Mouse (Mus musculus) MEL-GATA-1-ER (cell line): ENCODE results near the gene Hexb.

Experiments
- DNase-seq: peaks from one replicate; pipeline ENCODE4 v3.0.0-alpha.2; 2012; ENCODE audit warnings: low read depth; ENCODE audit errors: extremely low read depth

The Hexb gene

GRCm38 (mm10) chr13:97224341-97224982 lies 26.3 kb upstream of the Hexb start:
- no peak for DNase-seq

DNA sequence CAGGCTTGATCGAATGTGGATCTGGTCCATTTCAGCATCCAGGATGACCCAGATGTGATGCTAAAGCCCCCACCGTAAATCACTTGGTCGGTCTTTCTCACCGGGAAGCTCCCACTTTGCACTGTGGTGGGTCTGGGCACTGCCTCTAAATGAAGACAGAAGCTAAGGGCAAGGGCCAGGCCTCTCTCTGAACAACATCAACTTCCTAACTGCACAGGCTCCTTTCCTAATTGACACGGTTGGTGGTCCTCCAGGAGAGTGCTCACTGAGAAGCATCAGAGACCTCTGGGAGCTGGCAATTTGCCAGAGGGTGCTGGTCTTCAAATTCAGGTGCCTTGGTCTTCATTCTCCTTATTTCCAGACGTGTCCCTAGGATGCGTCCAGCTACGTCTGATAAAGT lies 25.7 kb upstream of the Hexb start:
- no peak for DNase-seq

DNA sequence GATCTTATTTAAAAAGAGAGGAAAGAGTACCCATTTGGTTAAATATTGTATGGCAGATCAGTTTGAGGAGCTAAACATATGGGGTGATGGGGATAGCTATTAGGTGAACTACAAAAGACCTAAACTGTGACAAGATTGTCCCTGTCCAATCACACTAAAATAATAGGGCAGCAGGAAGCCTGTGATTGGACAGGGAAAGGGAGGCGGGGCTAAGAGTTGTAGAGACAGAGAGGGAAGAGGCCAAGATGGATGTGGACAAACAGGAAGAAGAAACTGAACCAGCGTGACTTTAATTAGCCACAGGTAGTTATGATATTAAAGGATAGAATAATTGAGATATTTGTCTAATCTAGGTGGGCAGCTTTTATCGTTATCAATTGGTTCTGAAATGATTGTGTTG lies 21.9 kb upstream of the Hexb start:
- no peak for DNase-seq

DNA sequence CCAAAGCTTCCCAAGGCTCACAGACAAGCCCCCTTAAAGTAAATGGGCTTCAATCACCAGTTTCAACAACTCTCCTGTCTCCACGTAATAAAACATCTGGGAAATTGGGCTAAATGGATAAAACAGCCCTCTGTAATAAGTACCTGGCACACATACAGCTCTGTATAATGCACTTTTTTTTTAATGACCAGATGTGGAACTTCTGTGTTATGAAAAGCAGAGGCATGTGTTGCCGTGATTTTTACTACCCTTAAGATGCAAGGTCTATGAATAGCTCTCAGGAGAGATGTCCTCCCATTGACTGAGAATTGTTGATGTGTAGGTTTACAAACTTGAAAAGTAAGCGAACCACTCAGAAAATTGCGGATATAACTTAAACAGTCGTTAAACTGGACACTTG lies 18.0 kb upstream of the Hexb start:
- DNase-seq: no peak

DNA sequence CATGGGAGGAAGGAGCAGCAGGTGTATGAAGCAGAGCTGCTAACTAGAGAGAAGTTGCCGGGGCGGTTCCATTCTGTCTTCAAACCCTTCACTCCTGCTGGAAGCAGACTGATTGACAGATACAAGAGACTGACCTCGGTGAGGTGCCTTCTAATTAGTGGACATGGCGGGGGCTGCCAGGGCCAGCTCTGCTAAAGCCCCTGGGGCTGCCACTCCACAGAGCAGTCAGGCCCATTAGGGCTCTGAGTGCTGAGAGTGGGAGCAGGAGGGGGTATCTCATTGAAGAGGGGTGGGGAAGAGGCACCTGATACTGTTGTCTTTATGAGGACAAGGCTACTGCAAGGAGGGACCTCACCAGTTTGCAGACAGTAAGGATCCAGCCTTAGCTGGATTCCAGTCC lies 17.4 kb upstream of the Hexb start:
- DNase-seq: no peak

- DNase-seq: no peak
These were observed 16.6 kb upstream of the Hexb start for GRCm38 (mm10) chr13:97214583-97215268.

GRCm38 (mm10) chr13:97208500-97209010 lies 10.4 kb upstream of the Hexb start:
- DNase-seq: no peak

DNA sequence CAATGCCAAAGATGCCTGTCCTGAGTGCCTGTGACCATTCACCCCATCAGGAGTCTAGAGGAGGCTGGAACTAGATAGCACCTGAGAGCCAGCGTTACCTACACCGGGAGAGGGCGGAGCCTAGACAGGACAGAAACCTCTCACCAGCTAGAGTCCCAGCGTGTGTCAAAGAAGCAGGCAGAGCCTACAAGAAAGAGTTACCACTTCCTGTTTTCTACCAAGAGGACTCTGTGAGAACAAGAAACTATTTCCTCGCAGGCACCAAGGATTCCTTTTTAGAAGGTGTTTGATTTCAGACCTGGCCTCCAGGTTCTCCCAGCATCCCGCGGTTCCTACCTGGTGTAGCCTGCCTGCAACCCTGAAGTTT lies 9.9 kb upstream of the Hexb start:
- DNase-seq: peak; percentile 63

DNA sequence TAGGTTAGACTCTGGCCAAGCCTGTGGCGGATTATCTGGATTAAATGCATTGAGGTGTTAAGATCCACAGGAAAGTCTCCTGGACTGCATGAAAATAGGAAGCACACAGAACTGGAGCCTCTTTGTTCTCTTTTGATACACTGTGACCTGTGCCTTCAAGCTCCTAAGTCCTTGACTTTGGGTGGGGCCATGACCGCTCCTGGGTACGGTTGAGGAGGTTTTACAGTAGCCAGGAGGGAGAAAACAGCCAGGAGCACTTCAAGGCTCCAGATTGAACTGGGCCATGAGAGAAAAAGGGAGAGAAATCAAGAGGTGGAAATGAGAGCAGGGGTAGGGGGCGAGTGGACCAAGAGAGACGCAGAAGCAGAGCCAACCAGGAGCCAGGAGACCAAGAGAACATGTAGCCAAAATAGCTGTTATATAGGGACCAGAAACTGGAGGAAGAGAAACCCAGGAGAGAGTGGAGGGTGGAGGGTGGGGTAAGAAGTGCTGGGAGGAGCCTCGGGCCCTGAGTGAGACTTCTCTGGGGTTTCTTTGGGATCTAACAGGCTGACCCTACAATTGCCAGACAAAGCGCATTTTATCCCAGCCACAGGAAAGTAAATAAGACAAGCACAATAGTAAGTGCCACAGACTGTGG lies 9.4 kb upstream of the Hexb start:
- DNase-seq: no peak

DNA sequence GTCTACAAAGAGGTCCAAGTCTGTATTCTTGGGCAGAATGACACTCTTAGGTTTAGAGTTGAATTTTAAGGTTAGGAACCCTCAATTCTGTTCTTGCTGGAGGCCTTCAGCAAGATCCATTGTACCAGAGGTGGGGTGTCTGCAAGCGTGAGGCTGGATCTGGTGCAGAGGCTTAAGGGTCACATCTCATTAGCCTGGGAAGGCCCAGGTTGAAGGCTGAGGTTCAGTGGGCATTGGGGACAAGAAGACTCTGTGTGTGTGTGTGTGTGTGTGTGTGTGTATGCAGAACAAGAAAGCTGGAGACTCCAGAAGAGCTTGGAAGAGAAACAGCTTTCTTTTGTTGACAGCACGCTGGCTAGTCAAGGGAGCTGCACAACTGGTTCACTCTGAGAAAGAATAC lies 7.9 kb upstream of the Hexb start:
- DNase-seq: no peak

DNA sequence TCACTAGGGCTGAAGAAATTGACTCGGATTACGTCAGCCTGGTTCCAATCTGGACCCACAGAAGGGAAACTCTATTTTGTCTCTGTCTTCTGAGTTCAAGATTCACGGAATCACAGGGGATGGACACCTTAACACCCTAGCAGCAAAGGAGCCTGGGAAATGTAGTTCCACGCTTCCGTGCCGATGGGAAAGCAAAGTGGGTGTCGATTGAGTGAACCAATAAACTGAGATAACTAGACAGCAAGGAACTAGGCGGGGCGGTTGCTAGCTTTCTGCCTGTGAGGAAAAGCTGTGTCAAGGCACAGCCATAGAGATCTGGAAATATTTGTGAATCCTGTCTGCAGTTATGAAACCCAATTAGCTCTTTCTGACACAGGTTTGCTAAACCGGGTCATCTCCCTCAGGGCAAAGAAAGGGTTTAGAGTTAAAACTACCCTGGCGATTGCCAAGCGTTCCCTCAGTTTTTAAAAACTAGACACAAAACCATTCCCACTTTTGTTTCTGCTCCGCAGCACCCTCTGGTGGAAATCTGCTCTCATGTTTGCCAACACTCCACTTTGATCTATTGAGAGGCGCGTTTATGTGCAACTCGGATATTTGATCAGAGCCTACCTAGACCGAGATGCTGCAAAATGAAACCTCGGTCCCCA lies 7.0 kb upstream of the Hexb start:
- DNase-seq: peak; percentile 85

- DNase-seq: no peak
These were observed 3.7 kb upstream of the Hexb start for GRCm38 (mm10) chr13:97201896-97202295.

DNA sequence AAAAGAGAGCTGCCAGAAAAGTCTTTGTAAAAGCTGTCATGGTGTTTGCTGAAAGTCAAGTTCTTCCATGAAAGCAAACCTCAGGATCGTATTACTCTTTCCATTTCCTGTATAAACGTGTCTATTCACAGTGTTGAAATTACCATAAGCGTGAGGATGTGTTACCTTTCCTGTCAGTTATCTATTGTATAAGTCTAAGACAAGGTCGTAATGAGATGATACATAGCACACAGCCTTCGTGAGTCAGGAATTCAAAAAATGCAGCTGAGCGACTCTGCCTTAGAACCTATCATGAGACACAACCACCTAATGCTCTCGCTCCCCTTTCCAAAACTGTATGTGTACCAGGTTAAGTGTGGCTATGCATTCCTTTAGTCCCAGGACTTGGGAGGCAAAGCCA lies 2.9 kb upstream of the Hexb start:
- no peak for DNase-seq

DNA sequence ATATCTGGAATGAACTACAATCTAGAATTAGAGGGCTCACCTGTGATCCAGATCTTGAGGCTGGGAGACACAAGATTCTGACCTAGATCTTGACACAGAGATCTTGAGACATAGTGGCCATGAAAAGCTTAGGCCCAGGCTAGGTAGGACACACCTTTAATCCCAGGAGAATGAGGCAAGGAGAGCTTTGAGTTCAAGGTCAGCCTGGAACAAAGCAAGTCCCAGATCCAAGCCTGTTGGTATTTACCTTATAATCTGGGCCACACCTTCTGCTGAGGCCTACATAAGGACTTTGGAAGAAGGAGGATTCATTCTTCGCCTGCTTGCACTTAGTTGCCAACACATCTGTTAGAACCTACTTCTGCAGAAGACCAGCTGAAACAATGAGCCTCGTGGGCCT lies 966 bp upstream of the Hexb start:
- no peak for DNase-seq

GRCm38 (mm10) chr13:97196925-97197218 lies 1.3 kb downstream of the Hexb start:
- no peak for DNase-seq

- DNase-seq: no peak
These were observed 1.8 kb downstream of the Hexb start for GRCm38 (mm10) chr13:97196186-97196924.

GRCm38 (mm10) chr13:97193420-97193819 lies 4.7 kb downstream of the Hexb start:
- no peak for DNase-seq

DNA sequence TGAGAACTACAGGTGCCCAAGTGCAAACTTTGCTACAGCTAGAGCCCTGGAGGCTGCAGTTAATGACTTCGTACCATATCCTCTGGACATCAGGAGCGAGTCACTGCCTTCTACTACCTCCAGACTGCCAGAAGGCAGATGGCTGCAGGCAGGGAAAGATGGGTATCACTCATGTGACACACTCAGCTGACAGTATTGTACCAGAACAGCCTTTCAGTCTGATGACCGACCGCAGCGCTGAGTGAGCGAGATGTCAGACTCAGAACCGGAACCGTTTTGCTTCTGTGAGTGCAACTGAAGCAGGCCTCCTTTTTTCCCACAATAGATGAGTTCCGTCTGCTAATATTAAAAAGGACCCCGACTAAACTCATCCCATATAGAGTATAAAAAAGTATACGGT lies 5.5 kb downstream of the Hexb start:
- no peak for DNase-seq

DNA sequence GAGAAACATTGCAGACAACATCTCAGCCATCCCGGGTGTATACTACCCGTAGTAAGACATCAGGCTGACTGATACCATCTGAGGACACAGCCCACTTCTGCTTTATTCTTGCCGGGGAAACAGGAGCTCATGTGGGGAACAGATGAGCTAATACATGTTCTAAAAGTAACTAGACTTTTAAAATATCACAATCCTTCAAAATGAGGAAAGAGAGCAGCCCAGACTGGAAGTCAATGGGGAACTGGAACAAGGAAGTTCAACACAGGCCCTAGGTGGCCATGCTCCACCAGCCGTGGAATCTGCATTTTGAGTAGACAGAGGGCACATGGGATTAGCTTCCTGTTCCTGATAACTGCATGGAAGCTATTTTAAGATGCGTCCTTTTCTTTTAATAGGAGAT lies 10.5 kb downstream of the Hexb start:
- DNase-seq: peak; percentile 79

DNA sequence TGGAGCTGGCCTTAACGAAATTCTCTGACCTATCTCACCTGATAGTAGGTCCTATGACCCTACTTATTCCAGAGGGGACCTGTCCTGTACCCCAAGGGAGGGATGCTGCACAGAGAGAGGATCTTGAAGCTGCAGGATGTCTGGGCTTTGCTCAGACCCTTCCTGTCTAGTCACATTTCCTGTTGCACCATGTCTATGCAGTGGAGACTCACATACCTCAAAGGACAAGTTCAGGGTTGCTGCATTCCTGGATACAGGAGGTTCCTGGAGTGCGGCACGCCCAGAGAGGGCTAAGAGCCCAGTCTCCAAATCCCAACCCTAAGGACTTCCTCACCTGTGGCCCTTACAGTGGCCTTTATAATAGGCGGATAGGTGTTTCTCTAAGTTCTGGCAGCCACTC lies 11.8 kb downstream of the Hexb start:
- no peak for DNase-seq

GRCm38 (mm10) chr13:97184656-97185055 lies 13.5 kb downstream of the Hexb start:
- DNase-seq: no peak

DNA sequence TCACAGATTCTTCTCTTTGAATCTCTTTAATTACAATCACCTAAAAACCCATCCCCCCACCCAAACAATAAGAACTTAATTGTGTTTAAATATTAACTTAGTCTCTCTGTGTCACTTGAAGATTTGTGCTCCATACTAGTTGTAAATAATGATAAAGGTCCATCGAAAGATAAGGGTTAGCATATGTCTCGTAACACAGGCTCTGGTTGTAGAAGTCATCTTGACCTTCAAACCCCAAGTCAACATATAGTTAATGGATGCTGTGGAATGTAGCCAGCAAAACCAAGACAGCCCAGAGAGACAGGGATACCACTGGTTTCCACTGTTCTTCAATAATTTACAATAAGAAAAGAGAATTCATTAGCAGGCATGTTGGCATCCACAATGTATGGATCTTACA lies 14.0 kb downstream of the Hexb start:
- no peak for DNase-seq
